Mouse (Mus musculus): Measurements from ENCODE around the gene Memo1. TPM values are rescaled to one million over a fixed set of nuclear protein-coding genes. Genes with fewer than 3 reads are reported as not detected.
"Not testable (repeated sequence)": the region's sequence is repeated elsewhere in the genome, so short reads cannot be mapped to it uniquely, and the experiment has no call there.

Gene Memo1
- total RNA-seq, 2 experiments from 2014 or later: 62.6 to 68.7 TPM

GRCm38 (mm10) chr17:74267415-74268180, 27.7 kb downstream of the Memo1 start:
- DNase-seq: no peak
- intact Hi-C loops (cut with DNase I): no loop called here

- intact Hi-C loops (cut with DNase I): no loop called here
- DNase-seq: no peak
These were observed 29.7 kb downstream of the Memo1 start for GRCm38 (mm10) chr17:74265636-74266035.

DNA sequence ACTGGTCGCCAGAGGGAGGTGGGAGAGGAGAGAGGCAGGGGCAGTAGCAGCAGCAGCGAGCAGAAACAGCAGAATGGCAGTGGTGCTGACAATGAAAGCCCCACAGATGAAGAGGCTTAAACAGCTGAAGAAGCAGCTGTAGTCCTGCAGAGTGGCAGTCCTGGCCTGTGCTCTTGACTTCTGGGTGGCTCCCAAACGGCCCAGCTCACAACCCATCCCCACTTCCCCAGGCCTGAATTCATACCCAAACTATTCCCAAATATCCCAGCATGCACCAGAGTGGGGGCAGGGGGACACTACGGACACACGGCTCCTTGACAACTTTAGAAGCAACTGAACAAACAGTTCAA, 30.2 kb downstream of the Memo1 start:
- intact Hi-C loops (cut with DNase I): no loop called here
- DNase-seq: peak; percentile 33 to 49

- DNase-seq: peak; percentile 19 to 63
- intact Hi-C loops (cut with DNase I): no loop called here
These were observed 30.8 kb downstream of the Memo1 start for GRCm38 (mm10) chr17:74264333-74265155.

DNA sequence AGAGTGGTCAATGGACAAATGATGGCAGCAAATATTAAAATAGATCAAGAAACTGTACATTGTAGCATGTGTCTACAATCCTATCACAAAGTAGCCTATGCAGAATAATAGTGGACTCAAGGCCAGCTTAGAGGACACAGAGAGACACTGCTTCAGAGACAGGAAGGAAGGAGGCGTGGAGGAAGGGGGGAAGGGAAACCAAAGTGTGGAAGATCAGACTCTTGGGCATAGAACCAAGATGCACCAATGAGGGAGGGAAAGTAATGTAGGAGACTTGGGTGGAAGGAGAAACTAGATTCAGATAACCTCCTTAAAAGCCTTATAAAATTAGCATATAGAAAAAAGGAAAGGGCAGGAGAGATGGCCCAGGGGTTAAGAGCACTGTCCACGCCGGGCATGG, 32.9 kb downstream of the Memo1 start:
- intact Hi-C loops (cut with DNase I): no loop called here
- DNase-seq: no peak

DNA sequence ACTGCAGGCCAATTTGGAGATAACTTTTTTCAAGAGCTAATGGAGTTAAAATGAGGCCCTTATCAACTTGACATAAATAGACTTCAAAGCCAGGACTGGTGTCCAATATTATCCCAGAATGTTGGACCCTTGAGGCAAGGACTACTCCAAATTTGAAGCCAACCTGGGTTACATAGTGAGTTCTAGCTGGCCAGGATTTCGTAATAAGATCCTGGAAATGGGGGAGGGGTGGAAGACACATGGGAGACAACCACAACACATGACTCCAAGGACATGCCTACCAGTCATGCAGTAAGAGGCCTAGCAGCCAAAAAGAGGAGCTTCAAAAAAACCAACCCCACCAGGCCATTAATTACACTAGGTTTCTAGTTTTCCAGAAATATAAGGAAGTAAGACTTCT, 50.0 kb downstream of the Memo1 start:
- intact Hi-C loops (cut with DNase I): no loop called here
- peak; percentile 20 to 34 for DNase-seq

DNA sequence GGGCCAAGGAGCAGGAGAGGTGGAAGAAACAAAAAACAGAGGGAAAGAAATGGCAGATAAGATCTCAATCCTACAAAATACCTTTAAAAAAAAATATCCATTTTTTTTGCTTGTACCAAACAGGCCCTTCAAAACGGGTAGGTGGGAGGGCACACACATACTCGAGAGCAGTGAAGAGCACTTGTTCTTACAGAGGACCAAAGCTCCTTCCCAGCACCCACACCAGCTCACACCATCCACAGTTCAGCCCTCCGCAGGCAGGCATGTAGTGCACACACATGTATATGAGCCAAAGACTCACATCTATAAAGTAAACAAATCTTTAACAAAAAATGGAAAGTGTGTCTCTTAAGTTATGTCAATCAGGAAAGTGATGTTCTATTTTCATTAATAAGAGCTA, 52.5 kb downstream of the Memo1 start:
- DNase-seq: no peak
- intact Hi-C loops (cut with DNase I): loop anchor here (5.0 kb wide), 1 partner anchor 45 kb away; no protein-coding TSS in a partner anchor

DNA sequence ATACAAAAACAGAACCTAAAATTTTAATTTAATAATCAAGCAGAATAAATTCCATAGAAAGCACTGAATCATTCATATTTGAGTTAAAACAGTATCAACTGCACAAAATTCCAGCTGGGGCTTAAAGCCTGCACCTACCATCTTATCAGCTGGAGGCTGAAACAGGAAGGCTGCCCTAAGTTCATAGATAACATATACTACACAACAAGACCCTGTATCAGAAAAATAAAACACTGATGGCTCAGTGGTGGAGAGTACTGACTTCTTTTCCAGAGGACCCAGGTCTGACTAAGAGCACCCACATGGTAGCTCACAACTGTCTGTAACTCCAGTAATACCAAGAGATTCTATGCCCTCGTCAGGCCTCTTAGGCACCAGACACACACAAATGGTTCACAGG, 55.0 kb downstream of the Memo1 start:
- no peak for DNase-seq
- intact Hi-C loops (cut with DNase I): loop anchor here (5.0 kb wide), 1 partner anchor 43 kb away; no protein-coding TSS in a partner anchor

GRCm38 (mm10) chr17:74228131-74228759, 67.1 kb downstream of the Memo1 start:
- intact Hi-C loops (cut with DNase I): no loop called here
- no peak for DNase-seq

GRCm38 (mm10) chr17:74217304-74217703, 78.0 kb downstream of the Memo1 start:
- DNase-seq: no peak
- intact Hi-C loops (cut with DNase I): no loop called here

DNA sequence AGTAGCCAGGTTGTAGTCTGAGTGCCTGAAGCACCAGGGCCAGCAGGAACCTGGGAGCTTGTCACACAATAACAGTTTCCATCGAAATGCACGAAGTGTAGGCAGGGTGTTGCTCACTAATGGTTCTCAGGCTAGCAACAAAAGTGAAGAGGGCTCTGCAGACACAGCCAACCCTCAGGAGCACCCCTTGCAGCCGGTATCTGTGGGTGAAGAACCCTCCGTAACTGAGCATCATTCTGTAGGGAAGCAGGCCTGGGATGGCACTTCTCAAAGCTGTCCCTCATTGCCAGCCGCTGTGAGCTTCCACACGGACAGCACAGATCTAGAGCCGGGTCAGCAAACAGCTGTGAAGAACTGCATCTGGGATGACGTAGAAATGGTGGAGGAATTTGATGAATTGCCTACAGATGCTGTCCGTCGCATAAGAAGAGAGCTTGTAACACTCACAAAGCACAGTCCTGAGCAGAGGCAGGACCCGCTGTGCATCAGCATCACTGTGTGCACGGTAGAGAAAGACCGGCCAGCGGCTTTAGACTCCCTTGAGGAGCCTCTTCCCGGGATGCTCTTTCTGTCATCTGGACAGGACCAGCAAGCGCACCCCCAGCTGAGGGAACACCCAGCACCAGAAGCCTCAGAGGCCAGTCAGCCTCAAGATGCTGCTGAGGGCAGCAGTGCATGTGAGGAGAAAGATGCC, 82.3 kb downstream of the Memo1 start:
- intact Hi-C loops (cut with DNase I); DNase-seq: not testable (repeated sequence)

DNA sequence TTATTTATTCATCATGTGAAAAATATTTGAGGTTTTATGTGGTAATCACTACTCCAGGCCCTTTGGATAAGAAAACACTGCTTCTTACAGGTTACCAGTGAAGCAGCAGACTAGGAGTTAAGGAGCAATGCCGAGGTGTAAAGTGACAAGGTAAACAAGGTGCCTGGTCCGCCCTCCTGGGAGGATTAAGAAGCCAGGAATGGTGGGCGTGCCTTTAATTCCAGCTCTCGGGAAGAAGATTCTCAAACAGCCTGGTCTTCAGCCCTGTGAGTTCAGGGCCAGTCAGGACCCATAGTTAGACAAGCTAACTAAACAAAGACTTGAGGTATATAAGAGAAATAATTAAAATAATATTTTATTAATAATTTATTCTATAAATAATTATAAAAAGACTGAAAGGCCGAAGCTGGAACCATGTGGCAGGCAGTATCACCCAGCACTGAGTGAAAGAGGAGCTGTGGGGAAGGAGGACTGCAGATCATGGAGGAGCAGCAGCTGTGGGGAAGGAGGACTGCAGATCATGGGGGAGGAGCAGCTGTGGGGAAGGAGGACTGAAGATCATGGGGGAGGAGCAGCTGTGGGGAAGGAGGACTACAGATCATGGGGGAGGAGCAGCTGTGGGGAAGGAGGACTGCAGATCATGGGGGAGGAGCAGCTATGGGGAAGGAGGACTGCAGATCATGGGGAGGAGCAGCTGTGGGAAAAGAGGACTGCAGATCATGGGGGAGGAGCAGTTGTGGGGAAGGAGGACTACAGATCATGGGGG, 86.0 kb downstream of the Memo1 start:
- intact Hi-C loops (cut with DNase I): no loop called here
- DNase-seq: no peak

GRCm38 (mm10) chr17:74195943-74196342, 99.4 kb downstream of the Memo1 start:
- intact Hi-C loops (cut with DNase I): loop anchor here (5.0 kb wide), 1 partner anchor 46 kb away; no protein-coding TSS in a partner anchor
- DNase-seq: peak; percentile 7 to 41

DNA sequence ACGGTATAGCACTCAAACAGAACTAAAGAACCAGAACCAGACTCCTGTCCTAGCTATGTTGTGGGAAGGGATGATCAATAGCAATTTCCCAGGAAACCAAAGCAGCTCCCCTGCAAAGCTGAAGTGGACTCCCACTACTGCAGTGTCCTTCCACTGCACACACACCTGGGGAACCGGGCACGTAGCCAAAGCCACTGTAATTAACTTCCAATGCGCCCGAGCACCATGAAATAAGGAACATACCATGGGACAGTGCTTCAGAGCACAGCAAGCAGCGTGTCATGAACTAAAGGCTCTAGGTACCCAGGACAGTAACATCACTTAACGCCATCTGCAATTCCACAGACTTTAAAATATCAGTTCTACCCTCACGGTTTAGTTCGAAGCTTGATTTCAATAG, 100.6 kb downstream of the Memo1 start:
- intact Hi-C loops (cut with DNase I): loop anchor here (5.0 kb wide), 3 partner anchors 48 to 302 kb away; no protein-coding TSS in a partner anchor
- DNase-seq: peak; percentile 46 to 47

GRCm38 (mm10) chr17:74193463-74193862, 101.9 kb downstream of the Memo1 start:
- intact Hi-C loops (cut with DNase I): loop anchor here (2.0 to 5.0 kb wide), 3 partner anchors 99 to 301 kb away; no protein-coding TSS in a partner anchor
- peak in 1 of 2 experiments; percentile 19 for DNase-seq

DNA sequence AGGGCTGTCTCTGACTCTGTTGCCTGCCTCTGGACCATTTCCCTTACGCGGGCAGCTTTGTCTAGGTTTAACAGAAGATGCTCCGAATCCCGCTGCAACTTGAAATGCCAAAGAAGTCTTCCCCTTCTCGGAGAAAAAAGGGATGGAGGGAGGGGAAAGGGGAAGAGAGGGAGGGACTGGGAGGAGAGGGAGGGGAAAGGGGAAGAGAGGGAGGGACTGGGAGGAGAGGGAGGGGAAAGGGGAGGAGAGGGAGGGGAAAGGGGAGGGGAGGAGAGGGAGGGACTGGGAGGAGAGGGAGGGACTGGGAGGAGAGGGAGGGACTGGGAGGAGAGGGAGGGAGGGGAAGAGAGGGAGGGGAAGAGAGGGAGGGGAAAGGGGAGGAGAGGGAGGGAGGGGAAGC, 103.9 kb downstream of the Memo1 start:
- intact Hi-C loops (cut with DNase I): loop anchor here (5.0 kb wide), 2 partner anchors 101 to 299 kb away; no protein-coding TSS in a partner anchor
- no peak for DNase-seq

GRCm38 (mm10) chr17:74186197-74186596, 109.1 kb downstream of the Memo1 start:
- peak in 1 of 2 experiments; percentile 3 for DNase-seq
- intact Hi-C loops (cut with DNase I): no loop called here

- DNase-seq: no peak
- intact Hi-C loops (cut with DNase I): no loop called here
These were observed 110.6 kb downstream of the Memo1 start for GRCm38 (mm10) chr17:74184739-74185138.

DNA sequence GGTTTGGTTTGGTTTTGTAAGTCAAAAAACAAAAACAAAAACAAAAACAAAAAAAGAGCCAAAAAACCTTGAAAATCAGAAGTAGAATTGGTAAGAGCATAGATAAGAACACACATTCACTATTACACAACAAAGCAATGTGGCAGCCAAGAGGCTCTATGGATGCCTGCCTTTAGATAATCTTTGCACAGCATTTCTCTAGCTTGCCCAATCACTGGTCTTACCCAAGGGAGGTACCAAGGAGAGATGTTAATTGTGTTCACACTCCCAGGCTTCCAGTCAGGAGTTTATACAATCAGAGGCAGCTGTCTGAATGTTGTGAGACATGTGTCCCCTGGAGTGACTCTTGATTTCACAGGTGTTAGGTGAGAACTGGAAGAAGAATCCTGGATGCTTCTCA, 114.4 kb downstream of the Memo1 start:
- intact Hi-C loops (cut with DNase I): no loop called here
- DNase-seq: no peak
